Mouse (Mus musculus): ENCODE data around the gene Rere. TPM values are rescaled to one million over a fixed set of nuclear protein-coding genes. Genes with fewer than 3 reads are reported as not detected.

Rere gene
- polyA plus RNA-seq, 1 experiment, result 58.8 TPM

DNA sequence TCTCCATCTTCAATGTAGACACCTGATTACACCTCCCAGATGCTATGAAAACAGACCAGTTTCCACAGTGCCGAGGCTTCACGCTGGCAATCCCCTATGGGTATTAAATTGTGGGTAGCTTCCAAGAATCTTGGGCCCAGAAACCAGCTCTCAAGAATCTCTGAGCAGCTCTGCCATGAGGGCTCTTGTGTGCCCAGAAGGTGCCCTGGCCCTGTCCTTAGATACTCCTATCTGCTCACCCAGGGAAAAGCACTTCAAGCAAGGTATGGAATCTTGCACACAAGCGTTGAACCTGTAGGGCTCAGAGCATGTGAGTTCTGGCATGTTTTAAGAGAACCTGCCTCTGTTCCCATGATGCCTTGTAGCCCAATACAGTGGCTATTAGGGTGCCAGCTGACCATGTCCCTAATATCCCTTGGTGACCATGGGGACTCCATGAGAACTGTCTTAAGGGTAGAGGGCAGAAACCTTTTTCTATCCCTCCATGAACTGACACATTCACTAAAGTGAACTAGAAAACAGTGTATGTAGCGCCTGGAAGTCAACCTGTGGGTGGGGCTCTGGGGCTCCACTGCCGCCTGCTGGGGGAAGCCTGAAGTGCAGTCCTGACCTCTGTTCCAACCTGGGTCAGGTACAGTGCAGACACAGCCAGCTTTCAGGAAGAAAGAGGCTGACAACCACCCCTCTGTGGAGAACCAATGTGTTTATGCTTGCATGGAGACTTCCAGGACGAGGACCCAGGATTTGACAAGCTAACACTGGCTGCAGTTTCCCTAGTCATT lies 344.7 kb downstream of the Rere start:
- no peaks in the 10 kb centered on the region; the same call in 1 of the 2 replicates for H3K36me3 ChIP-seq (ENCODE audit: control insufficient read depth, insufficient read depth, low read length)
- no peaks in the 10 kb centered on the region; the same call in 1 of the 2 replicates for H3K4me1 ChIP-seq (ENCODE audit: control insufficient read depth, insufficient read depth, low read length)
- no peaks in the 10 kb centered on the region for H3K27me3 ChIP-seq (replicated peaks; ENCODE audit: control insufficient read depth, insufficient read depth, low read length)
- no peak overlapping the region for H3K4me3 ChIP-seq (ENCODE audit: insufficient read depth, low read depth, low read length)
- DNase-seq, result peak; percentile 80
- WGBS, result 32% methylated on average over 6 of the region's 6 CpGs
- TF ChIP-seq POLR2A (IDR thresholded peaks at IDR 0.05; ENCODE audit: low read depth, low read length), result no peak
- TF ChIP-seq CTCF (conservative IDR thresholded peaks at IDR 0.05; ENCODE audit: insufficient read depth, insufficient read length, low read depth, low read length), result peak; percentile 83
- H3K27ac ChIP-seq (ENCODE audit: insufficient read depth, low read depth, low read length), result no peak overlapping the region

DNA sequence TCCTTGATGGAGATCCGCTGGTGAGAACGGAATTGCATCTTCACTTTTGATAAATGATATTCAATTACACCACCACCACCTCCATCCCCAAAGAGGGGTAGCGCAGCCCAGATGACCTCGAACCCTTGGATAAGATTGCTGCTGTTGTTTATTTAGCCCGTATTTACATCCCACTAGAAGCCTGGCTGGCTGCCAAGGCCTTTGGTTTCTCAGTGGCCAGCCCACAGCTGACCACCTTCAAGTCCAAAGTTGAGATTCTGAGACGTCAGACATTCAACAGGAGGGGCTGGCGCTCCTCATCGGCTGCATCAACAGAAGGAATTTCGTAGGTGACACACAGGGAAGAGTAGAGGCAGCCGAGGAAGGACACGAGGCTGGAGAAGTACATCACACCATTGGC lies 347.8 kb downstream of the Rere start:
- Histone ChIP-seq H3K36me3 (ENCODE audit: control insufficient read depth, insufficient read depth, low read length) (no peaks in the 10 kb centered on the region), H3K4me1 (ENCODE audit: control insufficient read depth, insufficient read depth, low read length) (no peaks in the 10 kb centered on the region; the same call in 1 of the 2 replicates), H3K27ac (ENCODE audit: insufficient read depth, low read depth, low read length) (no peak overlapping the region), H3K27me3 (replicated peaks; ENCODE audit: control insufficient read depth, insufficient read depth, low read length) (no peaks in the 10 kb centered on the region), H3K4me3 (ENCODE audit: insufficient read depth, low read depth, low read length) (no peak overlapping the region)
- DNase-seq, result peak; percentile 41
- 38% methylated on average over 11 of the region's 11 CpGs for WGBS
- TF ChIP-seq CTCF (conservative IDR thresholded peaks at IDR 0.05; ENCODE audit: insufficient read depth, insufficient read length, low read depth, low read length), result no peak
- TF ChIP-seq POLR2A (IDR thresholded peaks at IDR 0.05; ENCODE audit: low read depth, low read length), result no peak

DNA sequence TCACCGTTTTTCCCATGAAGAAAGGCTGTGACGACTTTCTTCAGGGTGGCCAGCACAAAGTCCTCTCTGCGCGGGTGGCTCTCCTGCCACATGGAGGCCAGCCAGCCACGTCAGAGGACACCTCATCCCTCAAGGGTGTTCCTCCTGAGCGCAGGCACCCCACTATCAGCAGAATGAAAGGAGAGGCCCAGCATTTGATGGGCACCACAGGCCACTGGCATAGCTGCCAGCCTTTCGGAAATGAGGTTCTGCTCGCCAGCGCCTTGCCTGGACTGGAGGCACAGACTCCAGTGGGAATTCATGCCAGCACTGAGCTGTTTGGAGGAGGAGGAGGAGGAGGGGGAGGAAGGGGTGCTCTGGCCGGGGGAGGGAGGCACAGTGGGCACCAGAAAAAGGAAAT lies 354.1 kb downstream of the Rere start:
- no peak for DNase-seq
- TF ChIP-seq POLR2A (IDR thresholded peaks at IDR 0.05; ENCODE audit: low read depth, low read length), result no peak
- no peak for TF ChIP-seq CTCF (conservative IDR thresholded peaks at IDR 0.05; ENCODE audit: insufficient read depth, insufficient read length, low read depth, low read length)
- Histone ChIP-seq H3K36me3 (ENCODE audit: control insufficient read depth, insufficient read depth, low read length) (no peaks in the 10 kb centered on the region), H3K27ac (ENCODE audit: insufficient read depth, low read depth, low read length) (no peak overlapping the region), H3K27me3 (replicated peaks; ENCODE audit: control insufficient read depth, insufficient read depth, low read length) (no peaks in the 10 kb centered on the region), H3K4me1 (ENCODE audit: control insufficient read depth, insufficient read depth, low read length) (no peaks in the 10 kb centered on the region), H3K4me3 (ENCODE audit: insufficient read depth, low read depth, low read length) (no peak overlapping the region)
- 73% methylated on average over 10 of the region's 10 CpGs for WGBS

DNA sequence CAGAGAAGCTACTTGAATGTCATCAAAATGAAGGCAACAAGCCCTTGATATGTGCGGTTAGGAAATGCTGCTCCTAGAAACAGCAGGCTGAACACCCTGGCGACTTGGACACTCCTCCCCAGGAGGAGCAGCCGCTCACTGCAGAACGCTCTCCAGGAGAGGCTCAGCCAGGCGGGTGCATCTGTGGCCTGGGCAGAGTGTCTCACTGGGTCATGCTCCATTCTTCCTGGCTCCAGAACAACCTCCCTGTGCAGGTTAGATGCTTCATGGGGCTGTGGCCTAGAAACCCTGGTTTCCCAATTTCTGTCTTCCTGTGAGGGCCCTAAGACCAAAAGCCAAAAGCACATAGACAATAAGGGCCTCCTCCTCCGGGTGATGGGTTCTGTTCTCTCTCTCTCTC lies 355.2 kb downstream of the Rere start:
- DNase-seq, result no peak
- Histone ChIP-seq H3K27me3 (replicated peaks; ENCODE audit: control insufficient read depth, insufficient read depth, low read length) (no peaks in the 10 kb centered on the region), H3K4me1 (ENCODE audit: control insufficient read depth, insufficient read depth, low read length) (no peaks in the 10 kb centered on the region), H3K27ac (ENCODE audit: insufficient read depth, low read depth, low read length) (no peak overlapping the region), H3K4me3 (ENCODE audit: insufficient read depth, low read depth, low read length) (no peak overlapping the region), H3K36me3 (ENCODE audit: control insufficient read depth, insufficient read depth, low read length) (no peaks in the 10 kb centered on the region)
- WGBS, result 86% methylated on average over 6 of the region's 6 CpGs
- TF ChIP-seq CTCF (conservative IDR thresholded peaks at IDR 0.05; ENCODE audit: insufficient read depth, insufficient read length, low read depth, low read length), result no peak
- no peak for TF ChIP-seq POLR2A (IDR thresholded peaks at IDR 0.05; ENCODE audit: low read depth, low read length)

DNA sequence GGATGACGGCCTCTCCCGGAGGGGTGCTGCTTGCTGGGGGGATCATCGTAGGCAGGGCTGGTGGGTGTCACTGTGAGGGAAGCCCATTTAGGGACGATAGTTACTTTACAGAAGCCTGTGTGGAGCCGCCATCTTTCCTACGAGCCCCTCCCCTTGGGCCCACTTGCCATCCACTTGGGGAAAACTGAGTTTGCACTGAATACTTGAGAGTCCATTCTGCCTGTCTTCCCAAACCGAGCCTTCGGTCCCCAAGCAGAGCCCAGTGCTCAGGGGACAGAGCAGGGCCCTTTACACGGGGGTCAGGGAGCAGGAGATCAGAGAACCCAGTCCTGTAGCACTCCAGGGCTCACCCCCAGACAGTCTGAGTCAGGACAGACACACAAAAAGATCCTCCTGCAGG lies 362.9 kb downstream of the Rere start:
- TF ChIP-seq CTCF (conservative IDR thresholded peaks at IDR 0.05; ENCODE audit: insufficient read depth, insufficient read length, low read depth, low read length) (no peak), POLR2A (IDR thresholded peaks at IDR 0.05; ENCODE audit: low read depth, low read length) (no peak)

DNA sequence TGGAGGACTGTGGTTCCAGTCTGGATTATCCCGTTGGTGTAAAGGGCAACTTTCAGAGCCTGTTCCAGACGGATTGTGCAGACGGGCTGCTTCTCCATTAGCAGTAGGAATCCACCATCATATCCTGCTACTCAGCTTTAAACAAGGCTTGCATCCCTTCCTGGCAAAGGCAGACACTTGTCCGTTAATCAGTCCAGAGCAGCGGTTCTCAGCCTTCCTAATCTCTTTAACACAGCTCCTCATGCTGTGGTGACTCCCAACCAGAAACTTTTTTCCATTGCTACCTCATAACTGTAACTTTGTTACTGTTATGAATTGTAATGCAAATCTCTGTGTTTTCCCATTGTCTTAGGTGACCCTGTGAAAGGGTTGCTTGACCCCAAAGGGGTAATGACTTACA lies 367.9 kb downstream of the Rere start:
- H3K27me3 ChIP-seq (replicated peaks; ENCODE audit: control insufficient read depth, insufficient read depth, low read length), result no peaks in the 10 kb centered on the region
- DNase-seq, result no peak
- no peak overlapping the region for H3K27ac ChIP-seq (ENCODE audit: insufficient read depth, low read depth, low read length)
- H3K4me3 ChIP-seq (ENCODE audit: insufficient read depth, low read depth, low read length), result no peak overlapping the region
- H3K4me1 ChIP-seq (ENCODE audit: control insufficient read depth, insufficient read depth, low read length), result no peaks in the 10 kb centered on the region
- no peaks in the 10 kb centered on the region for H3K36me3 ChIP-seq (ENCODE audit: control insufficient read depth, insufficient read depth, low read length)
- TF ChIP-seq CTCF (conservative IDR thresholded peaks at IDR 0.05; ENCODE audit: insufficient read depth, insufficient read length, low read depth, low read length), result no peak
- no peak for TF ChIP-seq POLR2A (IDR thresholded peaks at IDR 0.05; ENCODE audit: low read depth, low read length)
- 75% methylated on average over 5 of the region's 5 CpGs for WGBS

More for the DNA sequence above, 362.9 kb downstream of the Rere start:
- H3K27me3 ChIP-seq (replicated peaks; ENCODE audit: control insufficient read depth, insufficient read depth, low read length), result no peaks in the 10 kb centered on the region
- H3K27ac ChIP-seq (ENCODE audit: insufficient read depth, low read depth, low read length), result no peak overlapping the region
- no peaks in the 10 kb centered on the region for H3K36me3 ChIP-seq (ENCODE audit: control insufficient read depth, insufficient read depth, low read length)
- 97% methylated on average over 9 of the region's 9 CpGs for WGBS
- DNase-seq, result no peak
- no peak overlapping the region for H3K4me3 ChIP-seq (ENCODE audit: insufficient read depth, low read depth, low read length)
- H3K4me1 ChIP-seq (ENCODE audit: control insufficient read depth, insufficient read depth, low read length), result no peaks in the 10 kb centered on the region

DNA sequence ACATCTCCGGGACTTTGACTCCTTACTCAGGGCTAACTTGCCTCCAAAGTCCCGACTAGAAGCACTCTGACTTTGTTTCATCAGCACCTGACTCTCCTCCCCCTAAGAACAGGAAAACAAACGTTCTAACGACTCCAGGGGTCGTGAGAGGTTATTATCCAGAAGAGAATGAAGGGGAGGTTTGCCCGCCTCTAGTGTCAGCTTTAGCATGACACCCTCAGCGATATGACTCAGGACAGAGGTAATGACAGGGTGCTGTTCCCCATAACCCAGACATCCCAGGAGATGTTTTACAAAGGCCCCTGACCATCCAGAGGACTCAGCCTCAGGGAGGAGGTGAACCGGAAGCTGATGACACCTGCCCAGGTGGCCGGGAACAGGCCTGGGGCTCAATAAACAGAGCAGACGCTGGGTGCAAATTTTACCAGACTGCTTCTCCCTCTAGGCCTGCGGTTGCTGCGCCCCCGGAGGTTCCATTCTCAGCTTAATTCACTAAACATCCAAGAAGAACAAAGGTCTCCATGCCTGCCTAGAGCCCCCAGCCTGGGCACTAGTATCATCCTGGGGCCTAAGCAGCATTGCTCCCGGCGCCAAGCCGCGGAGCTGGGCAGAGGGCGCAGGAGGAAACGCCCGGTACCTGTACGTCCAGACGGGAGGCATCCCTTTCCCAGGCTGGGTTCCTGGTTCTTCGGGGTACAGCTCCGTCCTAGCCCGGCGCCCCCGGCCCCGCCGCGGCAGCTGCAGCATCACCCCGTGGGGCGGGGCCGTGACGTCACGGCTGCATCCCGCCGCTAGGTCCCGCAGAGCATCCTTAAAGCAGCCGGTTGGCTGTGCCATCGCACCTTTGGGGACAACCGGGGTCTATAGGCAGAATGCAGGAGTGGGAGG lies 370.2 kb downstream of the Rere start, which contains the start of gene Slc45a1:
Gene Slc45a1 (minus strand): TSS at position 785 of the 888 bp plus-strand sequence.
- no peak within 1 kb of the TSS for H3K4me3 ChIP-seq (ENCODE audit: insufficient read depth, low read depth, low read length)
- no peaks in the 10 kb centered on the region for H3K36me3 ChIP-seq (ENCODE audit: control insufficient read depth, insufficient read depth, low read length)
- 15% methylated on average over 41 of the region's 41 CpGs for WGBS
- no peaks in the 10 kb centered on the region for H3K4me1 ChIP-seq (ENCODE audit: control insufficient read depth, insufficient read depth, low read length)
- H3K27ac ChIP-seq (ENCODE audit: insufficient read depth, low read depth, low read length), result no peak within 1 kb of the TSS
- no peak for TF ChIP-seq POLR2A (IDR thresholded peaks at IDR 0.05; ENCODE audit: low read depth, low read length)
- no peak for TF ChIP-seq CTCF (conservative IDR thresholded peaks at IDR 0.05; ENCODE audit: insufficient read depth, insufficient read length, low read depth, low read length)
- DNase-seq, result no peak
- no peaks in the 10 kb centered on the region for H3K27me3 ChIP-seq (replicated peaks; ENCODE audit: control insufficient read depth, insufficient read depth, low read length)
